Mouse (Mus musculus): ENCODE results near the gene Foxp1.
A peak's percentile ranks its signal among the peaks of the same experiment; 100 is the strongest.

Foxp1 gene

DNA sequence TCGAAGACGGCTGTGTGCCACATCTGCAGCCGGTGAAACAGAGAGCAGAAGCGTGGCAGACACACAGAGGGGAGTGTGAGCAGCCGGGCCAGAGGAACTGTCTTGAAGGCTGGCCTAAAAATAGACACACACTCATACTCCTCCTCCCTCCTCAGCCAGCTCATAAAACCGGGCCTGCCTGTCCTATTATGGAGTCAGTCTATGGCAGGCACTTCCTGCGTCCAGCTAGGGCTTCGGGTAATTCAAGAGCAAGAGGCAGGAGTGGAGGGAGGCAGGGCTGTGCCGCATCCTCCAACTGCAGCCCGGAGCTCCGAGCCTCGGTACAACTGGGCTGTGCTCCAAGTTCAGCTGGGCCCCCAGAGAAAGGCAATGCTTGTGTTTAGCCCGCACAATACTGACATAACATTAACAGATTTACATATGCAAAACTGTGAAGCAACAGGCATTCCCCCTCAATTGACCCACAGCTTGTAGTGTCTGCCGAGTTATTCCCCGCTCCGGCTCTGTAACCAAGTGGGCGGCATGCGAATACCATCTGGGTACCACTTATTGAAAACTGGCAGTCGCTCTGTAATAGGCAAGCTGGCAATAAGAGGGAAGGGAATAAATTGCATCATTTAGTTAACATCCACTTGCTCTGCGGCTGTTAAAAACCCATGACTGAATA, 37.2 kb downstream of the Foxp1 start:
- peak; percentile 80 to 81 for DNase-seq (ENCODE audit: low spot score in 2 of 2)

DNA sequence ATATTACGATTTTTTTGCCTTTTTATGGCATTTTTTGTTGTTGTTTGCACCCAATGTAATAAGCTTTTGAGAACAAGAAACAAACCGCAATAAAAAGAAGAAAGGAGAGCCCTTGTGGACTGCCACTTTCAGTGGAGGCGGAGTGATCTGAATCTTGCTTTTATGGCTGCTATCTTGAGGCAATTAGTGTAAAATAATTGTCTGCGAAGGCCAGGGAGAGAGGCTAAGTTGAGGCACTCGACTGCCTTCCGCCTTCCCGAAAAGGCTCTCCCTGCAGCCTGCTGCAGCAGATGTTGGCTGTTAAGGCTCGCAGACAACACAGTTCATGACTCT, 37.7 kb downstream of the Foxp1 start:
- DNase-seq (ENCODE audit: low spot score in 2 of 2), result no peak

GRCm38 (mm10) chr6:99484197-99484725, 38.3 kb downstream of the Foxp1 start:
- DNase-seq (ENCODE audit: low spot score in 2 of 2), result no peak

DNA sequence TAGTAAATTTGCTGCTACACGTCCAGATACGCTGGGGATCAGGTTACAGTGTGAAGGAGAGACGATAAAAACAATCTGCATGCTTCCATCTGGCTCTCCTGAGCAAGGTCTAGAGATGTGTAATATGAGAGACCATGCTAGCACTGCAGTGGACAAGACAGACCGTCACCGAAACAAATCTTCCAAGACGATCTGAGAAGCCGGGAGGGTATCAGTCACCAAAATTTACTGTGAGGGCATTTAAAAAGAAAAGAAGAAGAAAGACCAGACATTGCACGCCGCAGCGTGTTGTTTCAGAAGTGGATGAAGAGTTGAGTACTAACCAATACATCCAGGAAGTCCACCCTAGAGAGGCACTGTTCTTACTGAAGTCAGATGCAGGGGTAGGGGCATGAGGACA, 39.0 kb downstream of the Foxp1 start:
- DNase-seq (ENCODE audit: low spot score in 2 of 2), result no peak

DNA sequence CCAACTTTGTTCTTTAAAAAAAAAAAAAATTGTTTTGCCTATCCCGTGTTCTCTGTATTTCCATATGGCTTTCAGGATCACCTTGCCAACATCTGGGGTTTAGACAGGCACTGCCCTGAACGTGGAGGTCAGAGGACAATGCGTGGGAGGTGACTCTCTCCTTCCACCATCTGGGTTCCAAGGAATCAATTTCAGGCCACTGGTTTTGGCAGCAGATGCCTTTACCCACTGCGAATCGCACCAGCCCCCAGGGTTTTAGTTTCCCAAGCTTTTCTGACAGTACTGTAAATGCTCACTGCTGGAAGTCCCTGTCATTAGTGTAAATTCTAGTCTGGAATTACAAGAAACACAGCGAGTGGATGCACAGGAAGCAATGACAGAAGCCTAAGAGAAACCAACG, 41.0 kb downstream of the Foxp1 start:
- DNase-seq (ENCODE audit: low spot score in 2 of 2), result no peak

DNA sequence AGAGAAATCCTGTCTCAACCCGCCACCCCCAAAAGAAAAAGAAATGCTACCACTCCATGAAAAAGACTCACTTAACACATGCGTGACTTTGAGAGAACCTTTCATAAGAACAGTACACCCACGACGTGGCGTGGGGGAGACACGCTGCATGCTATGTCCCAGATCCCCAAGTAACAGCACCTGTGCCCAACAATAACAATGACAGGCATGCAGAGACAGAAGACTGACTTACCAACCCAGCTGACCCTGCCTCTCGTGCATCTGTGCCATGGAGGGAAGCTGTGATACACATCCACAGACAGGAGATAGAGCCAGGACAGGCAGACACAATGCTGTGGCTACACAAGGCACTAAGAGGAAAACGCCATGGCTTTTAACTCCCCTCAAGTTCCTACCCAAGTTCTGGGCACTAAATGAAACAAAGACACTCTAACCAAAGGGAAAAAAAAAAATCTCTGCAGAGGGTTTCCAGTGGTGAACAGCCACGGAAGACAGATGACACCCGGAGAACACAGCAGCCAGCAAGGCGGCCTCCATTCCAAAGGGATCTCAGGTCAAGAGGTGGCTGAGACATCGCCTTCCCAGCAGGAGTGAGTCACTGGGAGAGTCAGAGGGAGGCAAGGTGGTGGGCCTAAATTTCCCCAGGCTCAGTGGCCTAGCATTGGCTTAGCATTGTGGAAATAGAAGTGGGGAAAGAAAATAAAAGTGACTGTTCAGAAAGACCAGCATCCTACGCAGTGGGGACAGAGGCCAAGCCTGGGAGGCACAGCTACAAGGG, 43.5 kb downstream of the Foxp1 start:
- DNase-seq (ENCODE audit: low spot score in 2 of 2), result no peak

- DNase-seq (ENCODE audit: low spot score in 2 of 2), result no peak
Measured at GRCm38 (mm10) chr6:99475040-99475439, 47.5 kb downstream of the Foxp1 start.

DNA sequence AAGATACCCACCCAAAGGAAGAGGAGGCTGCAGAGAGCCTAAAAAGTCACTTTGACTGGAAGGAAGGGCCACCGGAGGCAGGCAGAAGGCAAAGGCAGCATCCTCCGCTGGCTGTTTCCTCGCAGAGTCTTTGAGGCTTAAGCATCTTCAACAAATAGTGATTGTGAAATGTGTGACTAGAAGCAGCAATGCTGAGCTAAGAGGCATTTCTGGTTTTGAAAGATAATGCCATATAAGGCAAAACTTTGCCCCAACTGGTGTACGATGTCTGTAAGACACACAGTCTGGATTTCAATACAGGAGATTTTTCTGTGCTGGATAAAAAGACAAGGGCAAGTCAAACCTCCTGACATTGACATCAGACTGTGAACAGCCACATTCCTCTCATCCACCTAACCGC, 51.6 kb downstream of the Foxp1 start:
- DNase-seq (ENCODE audit: low spot score in 2 of 2), result no peak

- no peak for DNase-seq (ENCODE audit: low spot score in 2 of 2)
Measured at GRCm38 (mm10) chr6:99469134-99469834, 53.2 kb downstream of the Foxp1 start.

- no peak for DNase-seq (ENCODE audit: low spot score in 2 of 2)
Measured at GRCm38 (mm10) chr6:99467831-99468230, 54.7 kb downstream of the Foxp1 start.

GRCm38 (mm10) chr6:99467109-99467508, 55.4 kb downstream of the Foxp1 start:
- DNase-seq (ENCODE audit: low spot score in 2 of 2), result no peak

DNA sequence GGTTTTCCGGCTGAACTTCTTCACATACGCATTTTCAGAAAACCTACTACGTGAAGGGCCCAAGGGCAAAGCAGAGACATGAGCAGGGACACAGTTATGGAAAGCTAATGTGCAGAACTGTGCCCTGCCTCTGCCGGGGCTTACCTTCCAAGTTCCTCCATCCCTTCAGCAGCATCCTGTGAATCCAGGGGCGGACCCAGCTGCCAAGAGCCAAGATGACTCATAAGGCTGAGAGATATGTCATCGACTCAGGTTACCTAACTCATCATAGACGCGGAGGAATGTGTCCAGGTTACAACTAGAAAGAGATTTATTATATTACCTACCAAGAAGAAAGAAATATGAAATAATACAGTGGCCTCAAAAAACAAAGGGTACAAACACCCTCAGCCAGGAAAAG, 56.2 kb downstream of the Foxp1 start:
- DNase-seq (ENCODE audit: low spot score in 2 of 2), result peak; percentile 36 to 45

GRCm38 (mm10) chr6:99464449-99464848, 58.1 kb downstream of the Foxp1 start:
- DNase-seq (ENCODE audit: low spot score in 2 of 2), result no peak

- DNase-seq (ENCODE audit: low spot score in 2 of 2), result no peak
Measured at GRCm38 (mm10) chr6:99463906-99464305, 58.6 kb downstream of the Foxp1 start.

DNA sequence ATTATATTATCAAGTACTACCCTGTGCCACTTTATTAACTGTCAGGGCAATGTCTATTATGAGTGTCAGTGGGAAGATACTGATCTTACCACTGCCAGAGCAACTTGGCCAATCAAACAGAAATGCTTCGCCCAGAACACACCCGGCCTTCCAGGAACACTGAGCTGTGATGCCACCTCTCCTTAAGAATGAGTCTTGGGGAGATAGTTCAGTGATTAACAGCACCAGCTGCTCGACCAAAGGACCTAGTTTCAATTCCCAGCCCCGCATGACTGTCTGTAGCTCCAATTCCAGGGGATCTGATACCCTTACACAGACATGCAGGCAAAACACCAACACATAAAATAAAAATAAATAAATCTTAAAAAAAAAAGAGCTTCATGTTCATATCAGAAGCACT, 63.7 kb downstream of the Foxp1 start:
- DNase-seq (ENCODE audit: low spot score in 2 of 2), result no peak

- DNase-seq (ENCODE audit: low spot score in 2 of 2), result no peak
Measured at GRCm38 (mm10) chr6:99453763-99454520, 68.6 kb downstream of the Foxp1 start.

GRCm38 (mm10) chr6:99452638-99453185, 69.8 kb downstream of the Foxp1 start:
- DNase-seq (ENCODE audit: low spot score in 2 of 2), result no peak

DNA sequence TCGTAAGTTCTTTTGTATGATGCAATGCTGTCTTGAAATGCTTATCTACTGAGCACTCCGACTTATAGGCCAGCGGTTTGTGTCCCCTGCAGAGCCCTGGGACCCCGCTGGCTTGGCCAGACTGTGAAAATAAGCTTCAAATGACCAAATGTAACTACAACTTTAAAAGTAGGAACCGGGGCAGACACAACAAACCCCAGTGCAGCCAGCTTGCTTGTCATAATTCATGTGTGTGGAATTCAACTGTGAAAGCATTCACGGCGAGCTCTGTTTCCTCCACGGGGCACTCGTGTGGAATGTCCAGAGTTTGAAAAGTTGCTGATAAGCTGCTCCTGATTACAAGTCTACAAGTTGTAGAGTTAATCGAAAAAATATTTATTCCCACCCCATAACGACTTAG, 71.0 kb downstream of the Foxp1 start:
- no peak for DNase-seq (ENCODE audit: low spot score in 2 of 2)

GRCm38 (mm10) chr6:99447447-99447846, 75.1 kb downstream of the Foxp1 start:
- DNase-seq (ENCODE audit: low spot score in 2 of 2), result no peak

DNA sequence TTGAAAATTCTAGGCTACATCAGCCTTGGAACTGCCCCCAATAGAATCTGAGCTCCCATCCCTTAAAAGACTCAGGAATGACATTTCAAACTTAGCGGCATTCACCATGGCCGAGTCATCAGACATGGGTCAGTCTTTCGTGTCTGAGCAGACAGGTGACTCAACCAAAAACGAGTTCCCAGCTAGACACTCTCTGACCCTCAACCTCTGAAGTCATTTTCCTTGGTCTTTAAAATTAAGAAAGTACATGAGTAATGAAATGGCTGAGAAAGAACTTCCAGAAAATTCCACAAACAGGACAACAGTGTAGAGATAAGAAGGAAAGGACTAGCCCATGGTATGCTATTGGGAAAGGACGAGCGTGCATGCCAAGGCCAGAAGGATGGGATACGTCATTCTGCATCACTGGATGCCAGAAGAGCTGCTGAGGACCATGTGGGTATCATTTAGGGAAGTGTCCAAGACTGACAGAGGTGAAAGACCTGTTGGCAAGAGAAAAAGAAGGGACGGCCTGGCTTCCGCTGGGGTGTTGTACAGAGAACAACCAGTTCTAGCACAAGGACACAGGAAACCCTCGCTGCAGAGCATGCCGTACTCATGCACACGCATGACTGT, 75.6 kb downstream of the Foxp1 start:
- no peak for DNase-seq (ENCODE audit: low spot score in 2 of 2)

DNA sequence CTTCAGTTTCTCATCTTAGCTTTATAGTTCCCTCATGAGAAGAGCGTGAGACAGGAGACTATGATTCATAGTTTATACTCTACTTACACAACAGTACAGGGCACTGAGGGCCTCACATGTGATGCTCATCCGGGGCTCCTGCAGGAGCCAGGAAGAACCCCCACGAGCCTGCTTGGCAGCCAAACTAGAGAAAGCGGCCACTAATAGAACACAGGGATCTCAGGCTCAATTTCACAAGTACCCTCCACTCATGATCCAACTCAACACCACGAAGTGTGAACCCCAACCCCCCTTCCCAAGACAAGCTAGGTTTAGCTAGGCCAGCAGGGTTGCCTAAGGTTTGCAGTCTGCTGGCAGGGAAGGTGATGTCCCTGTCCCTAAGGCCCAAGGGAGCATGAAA, 79.1 kb downstream of the Foxp1 start:
- DNase-seq (ENCODE audit: low spot score in 2 of 2), result no peak
